Mouse (Mus musculus): ENCODE data around the gene Tshb.

- TF ChIP-seq CTCF (IDR thresholded peaks at IDR 0.05; ENCODE audit: control insufficient read depth, insufficient read depth, low read length) (no peak), POLR2A (IDR thresholded peaks at IDR 0.05; ENCODE audit: borderline replicate concordance, control insufficient read depth, low read depth, low read length) (no peak)
Measured at GRCm38 (mm10) chr3:102742725-102743124, 39.8 kb downstream of the Tshb start.
